Mouse (Mus musculus) olfactory bulb, adult 2 months (tissue): Measurements from ENCODE around the gene Col16a1. TPM values are rescaled to one million over a fixed set of nuclear protein-coding genes. Genes with fewer than 3 reads are reported as not detected.
A peak's percentile ranks its signal among the peaks of the same experiment; 100 is the strongest.

Source experiments
- H3K27ac ChIP-seq: fragments of 200-500 bp; 2 replicates; pipeline ENCODE4 v1.5.1; 2012; ENCODE audit warnings: low read depth, low read length; ENCODE audit not compliant: insufficient read depth
- H3K4me1 ChIP-seq: fragments of 200-500 bp; 2 replicates; pipeline ENCODE4 v1.6.1; 2012; ENCODE audit warnings: low read length; ENCODE audit not compliant: control insufficient read depth, insufficient read depth
- H3K4me3 ChIP-seq: fragments of 200-500 bp; 2 replicates; pipeline ENCODE4 v1.5.1; 2012; ENCODE audit warnings: mild to moderate bottlenecking, low read depth, low read length, moderate library complexity; ENCODE audit not compliant: insufficient read depth
- CTCF ChIP-seq: fragments of 200-500 bp; IDR thresholded peaks from 2 replicates; pipeline ENCODE4 v1.5.1; 2012; ENCODE audit warnings: low read depth, mild to moderate bottlenecking, low read length, moderate library complexity; ENCODE audit not compliant: insufficient read depth
- POLR2A ChIP-seq: fragments of 200-500 bp; IDR thresholded peaks from 2 replicates; pipeline ENCODE4 v1.6.1; 2012; ENCODE audit warnings: mild to moderate bottlenecking, low read depth, low read length, moderate library complexity; ENCODE audit not compliant: insufficient read depth
- WGBS: fragments of 180-500 bp; shearing (Covaris S2); methylation state at CpG from one replicate; pipeline ENCODE4 v1.1.7; 2018; 5-methylcytosine and 5-hydroxymethylcytosine counted together
- polyA plus RNA-seq: library from polyadenylated mRNA; stranded (reverse); fragments of >200 nt; gene quantifications from 2 replicates; pipeline ENCODE4 v1.2.4, GENCODE M21; 2012; ENCODE audit warnings: low replicate concordance; ENCODE audit not compliant: missing spikeins, insufficient read depth, insufficient read length

Gene Col16a1
- polyA plus RNA-seq, 1 experiment: not detected

GRCm38 (mm10) chr4:130085246-130085820 is 37.7 kb downstream of the Col16a1 start:
- H3K4me3 ChIP-seq: no peak overlapping the region
- TF ChIP-seq POLR2A (no peak), CTCF (no peak)
- 74% methylated on average over 12 of the region's 12 CpGs for WGBS
- H3K4me1 ChIP-seq: peaks cover 49% of the 10 kb centered on the region
- peak overlapping the region; percentile 3 for H3K27ac ChIP-seq

DNA sequence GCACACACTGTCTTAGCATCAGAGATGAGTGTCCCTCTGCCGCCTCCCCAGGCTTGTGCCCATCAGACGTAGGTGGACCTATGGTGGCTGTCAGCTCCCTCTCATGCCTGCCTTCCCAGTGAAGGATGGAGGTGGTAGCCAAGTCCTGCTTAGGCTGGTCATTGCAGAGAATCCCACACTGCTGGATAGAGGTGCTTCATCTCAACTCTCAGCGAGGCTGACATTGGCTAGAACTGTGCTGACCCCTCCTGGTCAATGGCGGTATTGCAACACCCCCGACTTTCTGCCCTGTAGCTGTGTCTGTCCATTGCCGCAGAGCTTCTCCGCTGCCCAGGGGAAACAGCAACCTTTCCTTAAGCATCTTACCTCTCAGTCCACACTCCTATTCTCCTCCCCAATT is 39.7 kb downstream of the Col16a1 start:
- TF ChIP-seq CTCF: peak; percentile 94
- TF ChIP-seq POLR2A: no peak
- 15% methylated on average over 7 of the region's 7 CpGs for whole genome bisulfite sequencing
- peaks cover 37% of the 10 kb centered on the region for H3K4me1 ChIP-seq

DNA sequence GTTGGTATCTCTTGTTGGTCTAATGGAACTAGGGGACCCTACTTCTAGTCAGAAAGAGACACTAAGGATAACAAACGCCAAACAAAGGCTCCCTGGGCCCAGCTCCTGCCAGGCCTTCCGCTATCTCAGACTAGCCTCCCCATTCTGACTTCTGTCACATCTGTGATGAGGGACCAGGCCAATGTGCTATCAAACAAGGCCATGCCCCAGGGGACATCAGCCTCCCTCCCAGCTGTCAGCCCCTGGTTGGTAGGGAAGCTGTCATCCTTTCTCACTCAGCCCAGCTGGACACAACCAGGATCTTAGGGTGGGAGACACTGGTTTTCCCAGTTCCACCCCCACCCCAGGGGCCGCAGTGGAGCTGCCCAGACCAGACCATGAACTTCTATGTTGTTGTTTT is 47.5 kb downstream of the Col16a1 start:
- TF ChIP-seq CTCF: no peak
- no peak for TF ChIP-seq POLR2A
- peaks cover 18% of the 10 kb centered on the region for H3K4me1 ChIP-seq
- 67% methylated on average over 3 of the region's 3 CpGs for WGBS
- no peak overlapping the region for H3K4me3 ChIP-seq
- H3K27ac ChIP-seq: no peak overlapping the region

More for the DNA sequence above, 39.7 kb downstream of the Col16a1 start:
- no peak overlapping the region for H3K4me3 ChIP-seq
- H3K27ac ChIP-seq: no peak overlapping the region

DNA sequence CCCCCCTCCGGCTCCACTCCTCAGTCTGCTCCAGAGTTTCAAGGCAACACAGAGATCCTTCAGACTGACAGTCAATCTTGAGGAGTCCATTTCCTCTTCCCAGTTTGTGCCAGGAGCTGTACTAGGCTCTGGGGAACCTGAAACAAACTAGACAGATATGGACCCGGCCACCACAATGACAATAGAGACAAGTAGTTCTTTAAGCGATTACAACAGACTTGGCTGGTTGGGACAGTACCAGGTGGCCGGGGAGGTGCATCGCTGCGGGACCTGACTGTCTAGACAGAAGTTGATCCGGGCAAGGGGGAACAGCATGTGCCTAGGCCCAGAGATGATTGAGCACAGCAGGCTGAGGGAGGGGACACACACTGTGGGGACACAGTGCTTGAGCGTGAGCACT is 53.5 kb downstream of the Col16a1 start:
- TF ChIP-seq POLR2A: no peak
- TF ChIP-seq CTCF: no peak
- WGBS: 36% methylated on average over 8 of the region's 8 CpGs
- Histone ChIP-seq H3K4me1 (peaks cover 10% of the 10 kb centered on the region), H3K4me3 (no peak overlapping the region), H3K27ac (no peak overlapping the region)

GRCm38 (mm10) chr4:130102111-130102651 is 54.5 kb downstream of the Col16a1 start, which contains the start of gene Pef1:
Gene Pef1 (plus strand): TSS chr4:130102558.
- TF ChIP-seq POLR2A (no peak), CTCF (no peak)
- H3K4me1 ChIP-seq: peaks cover 10% of the 10 kb centered on the region
- WGBS: 23% methylated on average over 6 of the region's 6 CpGs
- no peak within 1 kb of the TSS for H3K4me3 ChIP-seq
- no peak within 1 kb of the TSS for H3K27ac ChIP-seq

DNA sequence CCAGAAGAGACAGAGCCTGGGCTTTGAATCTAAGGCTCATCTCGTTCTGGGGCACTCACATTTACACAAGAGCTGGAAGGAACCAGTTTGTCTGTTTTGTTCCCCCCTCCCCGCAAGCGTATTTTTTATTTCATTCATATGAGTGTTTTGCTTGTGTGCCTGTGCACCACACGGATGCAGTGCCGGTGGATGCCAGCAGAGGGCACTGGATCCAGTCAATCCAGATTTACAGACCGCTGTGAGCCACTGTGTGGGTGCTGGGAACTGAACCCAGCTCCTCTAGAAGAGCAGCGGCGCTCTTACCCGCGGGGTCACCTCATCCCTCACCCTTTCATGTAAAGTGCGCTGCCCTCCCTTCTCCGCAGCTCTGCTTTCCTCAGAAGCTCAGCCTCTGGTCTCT is 56.0 kb downstream of the Col16a1 start:
- 80% methylated on average over 12 of the region's 12 CpGs for WGBS
- no peak overlapping the region for H3K27ac ChIP-seq
- TF ChIP-seq CTCF: no peak
- TF ChIP-seq POLR2A: no peak
- peaks cover 2% of the 10 kb centered on the region; the same call in 1 of the 2 replicates for H3K4me1 ChIP-seq
- no peak overlapping the region for H3K4me3 ChIP-seq

DNA sequence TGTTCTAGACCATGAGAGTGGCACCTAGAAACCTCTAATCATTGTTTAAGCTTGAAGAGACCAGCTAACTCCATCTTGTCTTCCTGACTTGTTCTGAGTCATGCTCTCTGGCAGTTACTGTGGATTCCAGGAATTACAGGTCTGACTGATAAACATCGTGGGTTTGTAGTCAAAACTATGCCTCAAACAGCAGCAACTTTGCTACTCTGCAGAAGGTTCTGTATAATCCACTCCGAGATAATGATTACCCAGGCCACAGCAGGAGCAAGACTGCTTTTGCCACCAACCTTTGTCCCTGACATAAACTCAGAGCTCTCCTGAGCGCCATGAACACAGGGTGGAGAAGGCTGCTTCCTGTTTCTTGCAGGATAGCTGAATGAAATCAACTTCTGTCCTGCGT is 56.9 kb downstream of the Col16a1 start:
- TF ChIP-seq CTCF (no peak), POLR2A (no peak)
- peaks cover 2% of the 10 kb centered on the region; the same call in 1 of the 2 replicates for H3K4me1 ChIP-seq
- no peak overlapping the region for H3K4me3 ChIP-seq
- WGBS: 65% methylated on average over 4 of the region's 4 CpGs
- H3K27ac ChIP-seq: no peak overlapping the region

- H3K4me1 ChIP-seq: peaks cover 14% of the 10 kb centered on the region
- no peak for TF ChIP-seq CTCF
- TF ChIP-seq POLR2A: no peak
- WGBS: 13% methylated on average over 14 of the region's 14 CpGs
- peak overlapping the region; percentile 52; the same call in 1 of the 2 replicates for H3K27ac ChIP-seq
- peak overlapping the region; percentile 92 for H3K4me3 ChIP-seq
These were observed 59.4 kb downstream of the Col16a1 start for GRCm38 (mm10) chr4:130107065-130107443.

DNA sequence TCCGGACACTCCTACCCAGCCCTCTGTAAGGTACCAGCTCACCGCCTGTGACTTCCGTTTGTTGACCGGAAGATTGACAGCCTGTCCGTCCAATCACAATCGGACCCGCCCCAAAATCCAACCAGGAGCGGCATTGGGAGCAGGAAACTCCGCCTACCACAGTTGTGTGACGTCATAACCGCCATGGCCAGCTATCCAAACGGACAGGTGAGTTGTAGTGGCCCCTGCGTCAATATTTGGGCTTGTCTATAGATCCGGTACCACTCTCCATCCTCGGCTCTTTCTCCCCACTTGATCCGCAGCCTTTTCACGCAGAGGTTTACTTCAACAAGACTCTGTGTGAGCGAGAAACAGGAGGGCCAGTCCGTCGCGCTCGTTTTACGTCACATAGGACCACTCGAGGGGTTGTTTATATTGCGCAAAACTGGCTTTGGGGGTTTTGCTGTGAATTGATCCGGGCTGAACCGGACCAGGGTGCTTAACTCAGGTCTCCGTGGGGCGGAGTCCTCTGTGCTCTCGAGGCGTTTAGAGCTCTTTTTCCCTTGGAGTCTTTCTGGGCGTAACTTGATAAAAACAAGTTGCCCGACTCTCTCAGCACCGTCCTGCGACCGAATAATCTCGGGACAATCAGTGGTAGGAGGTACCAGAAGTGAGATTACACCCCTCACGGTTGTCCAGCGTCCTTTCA is 59.9 kb downstream of the Col16a1 start:
- WGBS: under 1% methylated on average over 39 of the region's 39 CpGs
- Histone ChIP-seq H3K4me1 (peaks cover 19% of the 10 kb centered on the region), H3K27ac (peak overlapping the region; percentile 77), H3K4me3 (peak overlapping the region; percentile 92)
- TF ChIP-seq POLR2A (peak; percentile 12; the same call in 1 of the 2 replicates), CTCF (no peak)
